Mouse (Mus musculus) brain, embryonic 14.5 days (tissue): ENCODE measurements around the gene Xntrpc.

Experiments
- CTCF ChIP-seq: fragments of 200-500 bp; IDR thresholded peaks from 2 replicates; pipeline ENCODE4 v1.5.1; 2012; ENCODE audit warnings: inconsistent platforms, mild to moderate bottlenecking, moderate library complexity, borderline replicate concordance; ENCODE audit not compliant: insufficient read depth, insufficient read length; ENCODE audit errors: extremely low read depth
- POLR2A ChIP-seq: fragments of 200-500 bp; IDR thresholded peaks from 2 replicates; pipeline ENCODE4 v1.6.1; 2012; ENCODE audit warnings: mild to moderate bottlenecking, inconsistent platforms, borderline replicate concordance; ENCODE audit not compliant: poor library complexity, insufficient read depth, insufficient read length, severe bottlenecking; ENCODE audit errors: extremely low read depth

DNA sequence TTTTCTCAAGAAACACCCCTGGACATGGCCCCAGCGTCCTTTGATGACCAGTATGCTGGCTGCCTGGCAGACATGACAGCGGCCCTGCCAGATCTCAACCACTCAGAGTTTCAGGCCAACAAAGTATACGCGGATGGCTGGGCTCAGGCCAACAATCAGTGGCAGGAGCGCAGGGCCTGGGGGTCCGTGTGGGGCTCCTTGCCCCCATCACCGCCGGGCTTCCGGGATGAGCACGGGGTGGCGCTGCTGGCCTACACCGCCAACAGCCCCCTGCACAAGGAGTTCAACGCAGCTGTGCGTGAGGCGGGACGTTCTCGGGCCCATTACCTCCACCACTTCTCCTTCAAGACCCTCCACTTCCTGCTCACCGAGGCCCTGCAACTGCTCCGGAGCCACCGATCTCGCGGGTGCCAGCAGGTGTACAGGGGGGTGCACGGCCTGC, 41.2 kb downstream of the Xntrpc start:
- no peak for TF ChIP-seq POLR2A
- no peak for TF ChIP-seq CTCF
